Mouse (Mus musculus) fat pad, adult 2 months (tissue): Measurements from ENCODE around the gene Rasl12.

Experiments used
- DNase-seq: peaks from one replicate; pipeline ENCODE4 v3.0.0-alpha.2; 2011; ENCODE audit warnings: low read depth, low spot score; ENCODE audit errors: extremely low read depth

The Rasl12 gene

DNA sequence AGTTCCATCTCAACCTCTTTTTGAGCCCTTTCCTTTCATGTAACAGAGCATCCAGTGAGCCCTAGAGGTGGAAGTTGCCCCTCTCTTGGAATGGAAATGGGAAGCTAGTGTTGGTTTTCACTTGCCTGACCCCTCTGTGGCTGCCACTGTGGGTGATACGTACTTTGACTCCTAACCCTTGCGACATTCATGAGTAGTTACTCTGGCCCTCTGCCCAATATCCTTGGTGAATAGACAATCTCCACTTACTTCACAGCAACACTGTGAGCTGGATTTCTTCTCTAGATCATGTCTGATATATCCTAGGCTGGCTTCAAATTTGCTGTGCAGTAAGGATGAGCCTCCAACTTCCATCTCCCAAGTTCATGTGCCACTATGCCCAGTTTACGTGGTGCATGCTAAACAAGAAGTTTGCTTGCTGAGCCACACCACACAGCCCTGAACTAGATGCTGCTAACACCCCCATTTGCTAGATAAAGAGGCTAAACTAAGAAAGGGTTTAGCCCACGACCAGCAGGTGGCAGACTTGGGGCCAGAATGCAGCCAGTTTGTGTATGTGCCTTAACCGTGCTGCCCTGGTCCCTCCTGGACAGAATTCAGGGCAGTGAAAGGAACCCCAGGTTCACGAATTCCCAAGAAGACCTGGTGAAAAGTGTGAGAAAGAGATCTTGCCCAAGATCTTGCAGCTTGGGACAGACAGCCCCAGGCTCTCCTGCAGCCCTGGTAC is 5.5 kb upstream of the Rasl12 start:
- no peak for DNase-seq

DNA sequence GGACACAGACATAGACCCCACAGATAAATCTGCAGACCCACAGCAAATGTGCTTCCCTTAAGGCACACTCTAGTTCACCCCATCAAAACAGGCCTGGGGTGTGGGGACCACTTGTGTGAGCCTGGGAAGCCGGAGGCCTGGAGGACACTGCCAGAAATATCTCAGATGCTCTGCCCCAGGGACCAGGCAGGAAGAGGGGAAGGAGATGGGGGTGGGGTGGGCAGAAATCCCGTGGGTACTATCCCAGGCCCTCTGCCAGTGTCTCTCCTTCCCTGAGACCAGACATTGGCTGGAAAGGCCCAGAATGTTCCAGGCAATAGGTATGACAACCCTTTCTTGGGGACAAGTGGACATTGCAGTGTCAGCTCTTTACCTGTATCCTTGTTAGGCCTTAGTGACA is 4.7 kb upstream of the Rasl12 start:
- DNase-seq = no peak

DNA sequence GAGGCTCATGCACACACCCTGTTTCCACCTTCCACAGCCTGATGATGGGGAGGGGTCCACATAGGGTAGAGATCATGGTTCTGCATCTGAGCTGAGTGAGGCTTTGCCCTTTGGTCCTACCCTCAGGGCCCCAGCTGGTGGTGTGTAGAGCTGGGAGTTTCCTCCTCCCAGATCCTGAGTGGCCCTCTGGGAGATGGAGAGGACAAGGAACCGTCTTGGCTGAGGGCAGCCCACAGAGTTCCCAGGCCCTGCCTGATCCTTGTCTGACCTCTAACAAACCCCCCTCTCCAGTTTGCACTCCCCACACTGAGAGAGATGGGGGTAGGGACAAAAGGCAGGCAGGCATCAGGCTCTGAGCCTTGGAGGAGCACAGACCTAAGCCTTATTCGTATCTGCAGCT is 3.9 kb upstream of the Rasl12 start:
- no peak for DNase-seq

DNA sequence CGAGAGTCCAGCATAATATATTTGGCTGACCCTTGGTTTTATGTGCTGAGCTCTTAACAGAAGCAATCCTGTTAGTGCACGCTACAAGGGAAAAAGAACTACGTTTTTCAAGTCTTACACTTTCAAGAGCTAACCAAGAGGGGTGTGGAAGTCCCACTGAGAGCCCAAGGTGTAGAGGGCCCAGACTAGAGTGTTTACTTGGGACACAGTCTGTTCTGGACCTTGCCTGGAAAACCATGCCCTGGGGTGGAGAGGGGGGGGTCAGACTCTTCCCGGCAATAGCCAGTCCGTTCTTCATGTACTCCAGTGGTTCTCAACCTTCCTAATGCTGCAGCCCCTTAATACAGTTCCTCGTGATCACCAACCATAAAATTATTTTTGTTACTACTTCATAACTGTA is 1.6 kb downstream of the Rasl12 start:
- DNase-seq = no peak

- no peak for DNase-seq
These were observed 6.3 kb downstream of the Rasl12 start for GRCm38 (mm10) chr9:65404331-65405183.

DNA sequence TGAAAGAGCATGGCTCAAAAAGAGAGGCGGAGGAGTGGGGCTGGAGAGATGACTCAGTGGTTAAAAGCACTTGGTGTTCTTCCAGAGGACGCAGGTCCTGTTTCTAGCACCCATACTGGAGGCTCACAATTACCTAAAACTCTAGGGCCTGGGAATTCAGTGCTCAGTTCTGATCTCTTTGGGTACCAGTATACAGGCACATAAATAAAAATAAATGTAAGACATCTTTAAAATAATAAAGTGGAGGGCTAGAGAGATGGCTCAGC is 6.8 kb downstream of the Rasl12 start:
- DNase-seq = no peak

DNA sequence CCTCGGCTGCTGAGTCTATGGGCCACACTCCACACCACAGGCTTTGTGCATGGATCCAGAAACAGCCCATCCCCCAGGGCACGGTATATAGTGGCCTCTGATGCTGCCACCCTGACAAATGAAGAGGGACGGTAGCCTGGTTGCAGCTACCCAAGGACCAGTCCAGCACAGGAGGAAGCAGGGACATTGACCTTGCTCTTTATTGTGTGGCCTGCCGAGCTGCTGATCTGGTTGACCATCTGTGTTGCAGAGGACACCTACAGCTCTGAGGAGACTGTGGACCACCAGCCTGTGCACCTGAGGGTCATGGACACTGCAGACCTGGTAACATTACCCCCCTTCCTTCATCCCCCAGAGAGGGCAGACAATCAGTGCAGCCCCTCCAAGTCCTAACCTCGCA is 9.0 kb downstream of the Rasl12 start:
- no peak for DNase-seq

- no peak for DNase-seq
These were observed 9.6 kb downstream of the Rasl12 start for GRCm38 (mm10) chr9:65407861-65408260.

- no peak for DNase-seq
These were observed 10.6 kb downstream of the Rasl12 start for GRCm38 (mm10) chr9:65408871-65409295.

GRCm38 (mm10) chr9:65410378-65410777 is 12.1 kb downstream of the Rasl12 start:
- DNase-seq = no peak

GRCm38 (mm10) chr9:65411326-65411725 is 13.0 kb downstream of the Rasl12 start:
- no peak for DNase-seq

GRCm38 (mm10) chr9:65417738-65418137 is 19.4 kb downstream of the Rasl12 start:
- DNase-seq = no peak

DNA sequence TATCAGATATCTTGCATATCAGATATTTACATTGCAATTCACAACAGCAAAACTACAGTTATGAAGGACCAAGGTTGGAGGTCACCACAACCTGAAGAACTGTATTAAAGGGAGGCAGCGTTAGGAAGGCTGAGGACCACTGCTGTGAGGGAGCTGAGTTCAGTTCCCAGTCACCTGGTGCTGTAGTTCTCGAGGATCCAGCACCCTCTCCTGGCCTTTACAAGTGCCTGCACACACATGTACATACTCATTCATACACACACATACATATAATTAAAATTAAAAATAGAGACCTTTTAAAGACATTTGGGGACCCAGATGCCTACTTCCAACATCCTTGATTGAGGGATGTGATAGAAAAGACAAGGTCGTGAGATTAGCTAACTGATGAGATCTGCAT is 21.3 kb downstream of the Rasl12 start:
- DNase-seq = no peak

GRCm38 (mm10) chr9:65422760-65423501 is 24.6 kb downstream of the Rasl12 start, which contains the start of gene Slc51b:
Gene Slc51b (minus strand): TSS chr9:65422955.
- DNase-seq = no peak

- DNase-seq = no peak
These were observed 26.1 kb downstream of the Rasl12 start for GRCm38 (mm10) chr9:65424393-65424792.

- DNase-seq = no peak
These were observed 29.2 kb downstream of the Rasl12 start for GRCm38 (mm10) chr9:65427511-65427910.

DNA sequence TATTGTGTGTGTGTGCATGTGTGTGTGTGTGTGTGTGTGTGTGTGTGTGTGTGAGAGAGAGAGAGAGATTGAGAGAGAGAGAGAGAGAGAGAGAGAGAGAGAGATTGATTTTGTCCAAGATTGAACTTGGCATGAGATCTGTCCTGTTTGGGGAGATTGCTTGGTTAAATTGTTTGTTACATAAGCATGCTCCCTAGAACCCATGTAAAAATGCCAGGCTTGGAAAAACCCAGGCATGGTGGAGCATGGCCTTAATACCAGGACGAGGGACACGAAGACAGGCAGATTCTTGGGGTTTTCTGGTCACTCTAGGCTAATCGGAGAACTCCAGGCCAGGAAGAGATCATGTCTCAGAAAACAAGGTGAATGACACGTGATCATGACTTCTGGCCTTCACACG is 29.7 kb downstream of the Rasl12 start:
- DNase-seq = no peak

- no peak for DNase-seq
These were observed 32.1 kb downstream of the Rasl12 start for GRCm38 (mm10) chr9:65430401-65430800.

GRCm38 (mm10) chr9:65430921-65431320 is 32.6 kb downstream of the Rasl12 start:
- no peak for DNase-seq

DNA sequence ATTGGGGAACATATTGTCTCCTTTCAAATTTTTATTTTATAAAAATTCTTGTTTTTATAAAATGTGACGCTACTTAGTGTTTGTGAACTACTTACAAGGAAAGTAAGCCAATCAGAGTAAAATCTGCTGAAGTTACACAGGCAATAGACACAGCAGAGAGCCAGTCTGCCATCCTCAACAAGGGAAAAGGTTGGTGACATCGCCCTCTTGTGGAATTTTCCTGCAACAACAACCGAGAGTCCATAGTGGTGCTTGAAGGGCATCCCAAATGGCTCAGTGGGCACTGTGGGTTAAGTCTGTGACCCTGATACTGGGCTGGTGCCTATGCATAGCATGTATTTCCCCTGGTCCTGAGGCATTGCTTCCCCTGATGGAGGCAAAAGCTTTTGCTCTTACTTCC is 33.9 kb downstream of the Rasl12 start:
- no peak for DNase-seq

DNA sequence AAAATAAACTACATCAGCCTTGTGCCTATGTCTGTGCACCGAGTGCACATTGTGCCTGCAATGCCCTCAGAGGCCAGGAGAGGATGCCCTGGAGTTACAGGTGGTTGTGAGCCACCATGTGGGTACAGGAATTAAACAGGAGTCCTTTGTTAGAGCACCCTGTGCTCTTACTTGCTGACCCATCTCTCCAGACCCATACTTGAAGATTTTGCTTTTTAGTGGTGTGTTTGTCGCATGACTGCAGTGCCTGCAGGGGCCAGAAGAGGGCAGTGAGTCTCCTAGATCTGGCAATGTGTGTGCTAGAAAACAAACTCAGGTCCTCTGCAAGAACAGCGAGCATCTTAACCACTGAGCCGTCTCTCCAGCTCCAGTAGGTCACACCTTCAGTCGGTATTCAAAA is 35.8 kb downstream of the Rasl12 start:
- DNase-seq = no peak

DNA sequence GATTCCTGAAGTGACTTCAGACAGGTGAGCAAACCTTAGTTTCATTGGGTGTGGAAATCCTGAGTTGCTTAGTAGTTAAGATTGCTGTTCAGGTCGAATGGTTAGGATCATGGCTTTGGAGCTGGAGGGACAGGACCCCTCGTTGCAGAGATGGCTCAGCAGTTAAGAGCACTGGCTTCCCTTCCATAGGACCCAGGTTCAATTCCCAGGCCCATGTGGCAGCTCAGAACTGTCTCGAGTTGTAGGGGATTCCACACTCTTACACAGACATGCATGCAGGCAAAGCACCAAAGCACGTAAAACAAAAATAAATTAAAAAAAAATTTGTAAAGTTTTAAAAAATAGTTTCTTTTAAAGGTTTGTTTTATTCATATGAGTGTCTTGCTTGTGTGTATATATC is 36.9 kb downstream of the Rasl12 start:
- DNase-seq = no peak
